Mouse (Mus musculus): ENCODE measurements around the gene Dgkq.

DNA sequence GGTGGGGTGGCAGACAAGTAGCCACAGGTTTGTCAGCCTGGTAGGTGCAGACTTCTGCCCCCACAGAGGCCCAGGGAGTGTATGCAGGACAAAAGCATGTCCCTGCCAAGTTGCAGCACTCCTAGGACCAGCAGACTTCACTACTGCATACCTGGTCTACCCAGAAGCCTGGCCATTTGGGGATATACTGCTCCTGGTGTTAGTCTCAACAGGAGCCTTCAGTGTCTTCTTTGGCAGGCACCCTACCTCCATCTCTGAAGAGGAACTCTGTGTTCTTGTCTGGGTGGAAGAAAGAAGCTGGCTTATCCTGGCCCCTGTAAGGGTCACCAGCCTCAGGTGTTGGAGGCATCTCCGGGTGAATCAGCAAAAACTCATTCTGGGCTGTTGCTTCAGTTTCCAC is 46.5 kb upstream of the Dgkq start:
- no peak for TF ChIP-seq CHD2 (IDR thresholded peaks at IDR 0.05; ENCODE audit: low read depth, low read length)
- TF ChIP-seq ZC3H11A (IDR thresholded peaks at IDR 0.05; ENCODE audit: borderline replicate concordance, low read depth, low read length): no peak
